Mouse (Mus musculus) urinary bladder, adult 2 months (tissue): Measurements from ENCODE around the gene Stil. TPM values are rescaled to one million over a fixed set of nuclear protein-coding genes. Genes with fewer than 3 reads are reported as not detected.

Experiments used
- DNase-seq: peaks from one replicate; pipeline ENCODE4 v3.0.0; 2022; ENCODE audit warnings: low spot score
- polyA plus RNA-seq: library from polyadenylated mRNA; depleted of rRNA; stranded (reverse); fragments of >200 nt; gene quantifications from 2 replicates; pipeline ENCODE4 v1.2.3, GENCODE M21; 2012

Stil gene
- polyA plus RNA-seq, 1 experiment = 0.52 TPM

DNA sequence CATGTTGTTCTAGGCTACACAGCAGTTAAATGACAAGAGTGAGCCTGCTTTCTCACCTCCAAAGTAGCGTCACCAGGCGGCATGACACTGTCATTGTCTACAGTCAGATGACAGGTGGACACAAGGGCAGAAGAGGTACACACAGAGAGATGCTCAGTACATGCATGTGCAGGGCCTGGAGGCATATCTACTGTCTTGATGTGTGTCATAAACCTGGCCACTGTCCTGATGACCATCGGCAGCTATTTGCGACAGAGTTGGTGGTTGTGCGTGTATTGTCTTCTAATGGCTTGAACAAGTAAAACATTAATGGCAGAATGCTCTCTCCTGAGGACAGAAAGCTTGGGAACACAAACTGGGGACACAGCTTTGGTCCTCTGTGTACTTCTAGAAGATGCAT is 51.3 kb downstream of the Stil start:
- DNase-seq = no peak

DNA sequence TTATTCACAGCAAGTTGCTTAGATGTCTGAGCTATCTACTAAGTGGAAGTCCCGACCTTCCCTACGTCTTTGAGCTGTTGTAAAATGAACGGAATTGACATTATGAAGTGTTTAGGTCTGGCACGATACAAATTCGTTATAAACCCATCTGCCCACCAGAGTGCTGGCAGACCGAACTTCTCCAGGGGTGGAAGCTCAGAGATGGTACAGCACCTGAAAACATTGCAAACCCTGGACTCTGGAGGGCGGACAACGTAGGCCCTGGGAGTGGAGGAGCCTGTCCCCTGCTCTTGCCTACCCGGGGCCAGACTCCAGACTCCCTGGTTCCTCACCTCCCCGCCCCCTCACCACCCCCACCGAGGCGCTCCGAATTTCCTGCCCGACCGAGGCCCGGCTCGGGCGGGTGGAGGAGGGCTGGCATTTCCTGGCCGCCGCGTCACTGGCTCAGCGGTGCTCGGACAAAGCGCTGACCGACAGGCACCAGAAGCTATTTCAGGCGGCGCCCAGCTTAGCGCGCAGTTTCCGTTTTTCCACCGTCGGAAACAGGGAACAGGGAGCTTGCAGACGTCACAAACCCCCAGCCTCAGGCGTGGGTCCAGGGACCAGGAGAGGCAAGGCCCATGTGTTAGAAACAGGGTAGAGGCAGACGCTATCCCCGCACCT is 52.5 kb downstream of the Stil start:
- no peak for DNase-seq

DNA sequence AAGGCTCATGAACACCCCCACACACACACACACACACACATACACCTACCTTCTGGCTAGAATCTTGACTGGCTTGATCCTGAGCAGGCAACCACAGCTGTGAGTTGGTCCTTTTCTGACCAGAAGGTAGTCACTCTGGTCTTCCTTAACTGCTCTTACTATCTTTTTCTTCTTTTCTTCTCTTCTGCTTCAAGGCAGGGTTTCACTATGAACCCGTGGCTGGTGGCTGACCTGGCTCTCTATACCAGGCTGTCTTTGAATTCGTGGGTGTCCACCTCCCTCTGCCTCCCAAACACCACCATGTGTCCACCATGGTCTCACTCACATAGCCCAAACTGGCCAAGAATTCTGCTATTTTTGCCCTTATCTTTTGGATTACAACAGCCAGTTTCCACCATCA is 55.1 kb downstream of the Stil start:
- DNase-seq = no peak

DNA sequence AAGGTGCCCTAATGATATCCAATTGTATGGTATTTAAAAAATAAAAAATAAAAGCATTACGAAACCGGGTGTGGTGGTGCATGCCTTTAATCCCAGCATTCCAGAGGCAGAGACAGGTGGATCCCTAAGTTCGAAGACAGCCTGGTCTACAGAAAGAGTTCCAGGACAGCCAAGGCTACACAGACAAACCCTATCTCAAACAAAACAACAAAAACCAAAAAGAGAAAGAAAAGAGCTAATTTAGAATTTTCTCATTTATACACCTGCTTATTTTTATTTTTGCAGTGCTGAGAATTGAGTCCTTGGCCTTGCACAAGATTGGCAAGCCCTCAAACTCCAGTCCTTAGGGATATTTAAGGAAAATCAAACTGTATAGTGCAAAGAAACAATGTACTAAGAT is 55.7 kb downstream of the Stil start:
- no peak for DNase-seq

DNA sequence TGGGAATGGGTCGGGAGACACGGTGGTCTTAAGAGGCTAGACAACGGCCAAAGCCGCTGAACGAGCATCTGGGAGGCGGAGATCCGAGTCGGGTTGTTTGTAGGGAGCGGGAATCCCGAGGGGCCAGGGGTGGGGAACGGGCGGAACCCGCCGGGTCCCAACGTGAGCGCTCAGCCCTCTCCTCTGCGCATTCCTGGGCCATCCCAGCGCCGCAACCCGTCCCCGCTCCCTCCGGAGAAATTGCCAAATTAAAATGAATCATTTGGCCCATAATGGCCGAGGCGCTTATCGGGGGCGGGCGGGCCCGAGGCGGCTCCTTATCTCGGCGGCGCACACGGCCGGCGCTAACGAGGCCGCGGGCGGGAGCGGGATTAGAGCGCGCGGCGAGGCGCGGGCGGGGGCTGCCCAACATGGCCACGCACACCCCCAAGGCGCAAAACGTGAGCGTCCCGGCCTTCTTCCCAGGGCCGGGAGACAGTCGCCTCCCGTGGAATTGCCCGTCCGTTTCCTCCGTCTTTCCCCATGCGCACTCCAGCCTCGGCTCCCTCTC is 56.5 kb downstream of the Stil start, which contains the start of gene Tal1:
Tal1 (plus strand) TSS at position 56 of the 550 bp plus-strand sequence.
- no peak for DNase-seq

DNA sequence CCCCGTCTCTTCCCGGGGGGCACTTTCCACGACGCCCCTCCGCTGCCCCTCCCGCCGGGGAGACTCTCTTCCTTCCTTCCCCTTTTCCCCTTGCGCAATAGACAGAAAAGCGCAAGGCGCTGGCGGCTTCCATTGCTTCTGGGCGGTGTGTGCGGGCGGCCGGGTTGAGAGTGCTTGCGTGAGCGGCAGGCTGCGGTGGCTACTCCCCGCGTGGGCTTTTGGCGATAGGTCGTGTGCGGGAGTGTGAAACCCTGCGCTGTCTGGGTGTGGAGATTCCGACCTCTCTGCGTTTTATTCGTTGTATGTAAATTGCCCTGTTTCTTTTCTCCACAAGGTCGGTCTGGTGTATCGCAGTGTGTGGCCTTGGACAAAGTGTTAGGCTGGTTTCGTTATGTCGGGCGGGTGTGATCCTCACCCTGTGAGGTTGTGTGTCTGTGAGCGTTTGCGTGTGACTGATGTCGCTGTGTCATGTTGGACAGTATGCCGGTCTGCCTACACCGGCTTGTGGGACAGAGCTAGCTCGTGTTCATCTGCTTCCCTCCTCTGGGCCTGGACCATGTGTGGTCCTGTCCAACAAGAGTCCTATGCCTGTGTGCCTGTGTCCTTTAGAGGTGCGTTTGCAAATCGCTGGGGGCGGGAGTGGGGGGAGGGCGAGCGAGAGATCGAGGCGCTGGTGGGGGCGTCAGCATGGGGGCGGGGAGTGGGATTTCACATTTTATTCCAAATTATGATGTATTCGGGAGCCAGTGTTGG is 57.1 kb downstream of the Stil start:
- DNase-seq = peak; percentile 44

DNA sequence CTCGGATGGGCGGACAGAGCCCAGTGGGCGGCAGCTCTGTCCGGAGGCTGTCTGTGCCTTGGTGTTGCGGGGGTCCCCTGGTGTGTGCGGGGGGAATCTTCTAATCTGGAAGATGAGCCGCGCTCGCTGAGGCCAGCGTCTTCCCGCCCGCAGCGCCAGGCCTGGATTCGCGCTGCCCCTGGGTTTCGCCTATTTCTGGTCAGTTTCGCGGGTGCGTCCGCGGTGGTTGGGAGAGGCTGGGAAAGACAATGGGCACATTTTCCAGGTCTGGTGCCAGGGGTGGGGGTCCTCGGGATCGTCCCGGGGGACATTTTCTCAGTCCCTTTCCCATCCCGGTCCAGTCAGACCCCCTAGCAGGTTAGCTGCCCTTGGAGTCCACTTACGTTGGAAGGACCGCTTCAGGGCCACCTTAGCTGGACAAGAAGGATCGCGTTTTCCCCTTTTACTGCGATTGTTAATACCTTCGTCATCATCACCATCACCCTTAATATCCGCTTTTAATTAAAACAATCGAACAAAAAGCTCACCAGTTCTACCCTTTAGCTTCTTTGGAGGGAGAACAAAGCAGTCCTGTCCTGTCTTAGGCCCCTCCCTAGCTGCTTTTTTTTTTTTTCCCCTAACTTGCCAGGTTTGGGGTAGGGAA is 57.8 kb downstream of the Stil start:
- DNase-seq = no peak

DNA sequence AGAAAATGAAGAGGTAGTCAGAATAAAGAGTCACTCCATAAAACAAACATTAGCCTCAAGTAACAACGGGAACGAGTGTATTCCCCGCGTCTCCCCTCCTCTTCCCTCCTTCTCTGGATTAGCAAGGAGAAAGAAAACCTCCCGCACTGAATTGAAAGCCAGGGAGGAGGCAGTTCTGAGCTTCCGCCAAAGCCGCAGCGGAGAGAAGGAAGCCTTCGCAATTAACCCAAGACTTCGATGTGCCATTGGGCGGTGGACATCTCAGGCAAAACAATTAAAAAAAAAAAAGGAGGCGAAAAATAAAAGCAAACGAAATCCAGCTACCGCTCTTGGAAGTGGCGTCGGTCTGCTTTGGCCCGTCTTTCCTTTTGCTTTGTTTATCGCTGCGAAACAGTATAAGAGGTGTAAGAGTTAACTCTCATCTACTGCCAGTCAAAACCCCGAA is 58.4 kb downstream of the Stil start:
- no peak for DNase-seq

DNA sequence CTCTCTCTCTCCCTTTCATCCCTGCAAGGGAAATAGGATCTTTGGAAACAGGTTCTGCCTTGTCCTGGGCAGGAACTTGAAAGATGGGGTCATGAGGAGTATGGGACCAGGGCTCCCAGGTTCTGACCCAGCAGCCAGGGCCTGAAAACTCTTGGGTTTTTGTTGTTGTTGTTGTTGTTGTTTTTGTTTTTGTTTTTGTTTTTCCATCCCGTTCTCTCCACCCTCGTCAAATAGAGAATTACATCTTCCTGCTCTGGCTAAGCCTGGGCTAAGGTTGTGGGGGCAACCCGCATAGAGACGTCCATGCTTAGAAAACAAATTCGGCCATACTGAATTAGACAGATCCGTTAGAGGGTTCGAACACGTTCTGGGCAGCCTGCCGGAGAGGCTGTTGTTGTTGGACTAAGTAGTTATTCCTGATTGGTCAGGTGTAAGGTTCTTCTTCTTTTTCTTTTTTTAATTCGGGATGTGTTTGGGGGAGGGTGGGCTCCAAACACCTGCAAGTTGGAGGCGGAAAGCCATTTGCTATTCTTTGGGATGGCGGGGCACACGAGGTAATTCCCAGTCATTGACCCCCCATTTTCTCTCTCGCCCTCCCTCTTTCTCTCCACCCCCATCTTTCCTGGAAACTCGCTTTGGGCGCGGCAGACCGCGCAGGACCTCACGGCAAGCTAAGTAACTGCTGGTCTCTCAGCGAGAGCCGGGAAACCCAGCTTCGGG is 59.1 kb downstream of the Stil start:
- DNase-seq = no peak

DNA sequence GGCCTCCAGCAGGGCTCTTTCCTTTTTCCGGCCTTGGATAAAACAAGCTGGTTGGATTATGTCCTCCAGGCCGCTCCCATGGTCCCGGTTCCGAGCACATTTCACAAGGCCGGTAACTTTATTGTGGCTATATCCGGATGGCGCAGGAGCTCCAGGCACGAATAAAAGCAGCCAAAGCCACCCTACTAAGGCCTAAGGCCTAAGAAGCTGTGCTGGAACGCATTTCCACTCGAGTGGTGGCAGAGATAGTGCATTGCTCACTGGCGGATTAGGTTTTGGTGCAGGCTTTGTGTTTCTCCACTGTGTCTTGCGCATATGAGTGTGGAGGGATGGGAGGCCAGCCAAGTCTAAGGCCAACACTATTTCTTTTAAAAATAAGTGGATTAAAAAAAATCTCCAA is 59.9 kb downstream of the Stil start:
- no peak for DNase-seq

DNA sequence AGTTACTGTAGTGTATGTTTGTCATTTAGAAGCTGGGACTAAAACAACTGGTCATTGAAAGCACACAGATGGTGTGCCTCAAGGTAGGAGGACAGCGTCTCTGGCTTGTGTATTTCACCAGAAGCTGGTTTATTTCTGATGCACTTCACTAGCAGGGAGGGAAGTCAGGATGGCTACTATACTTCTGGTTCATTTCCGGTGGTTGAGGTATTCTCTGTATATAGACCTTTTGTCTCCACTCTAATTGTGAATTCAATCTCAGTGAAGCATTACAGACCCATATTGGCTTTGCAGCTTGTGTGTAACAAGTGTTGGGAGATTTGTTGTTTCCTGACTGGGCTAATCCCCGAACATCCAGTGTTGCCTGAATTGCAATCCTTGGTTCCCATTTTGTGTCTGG is 60.8 kb downstream of the Stil start:
- DNase-seq = no peak

DNA sequence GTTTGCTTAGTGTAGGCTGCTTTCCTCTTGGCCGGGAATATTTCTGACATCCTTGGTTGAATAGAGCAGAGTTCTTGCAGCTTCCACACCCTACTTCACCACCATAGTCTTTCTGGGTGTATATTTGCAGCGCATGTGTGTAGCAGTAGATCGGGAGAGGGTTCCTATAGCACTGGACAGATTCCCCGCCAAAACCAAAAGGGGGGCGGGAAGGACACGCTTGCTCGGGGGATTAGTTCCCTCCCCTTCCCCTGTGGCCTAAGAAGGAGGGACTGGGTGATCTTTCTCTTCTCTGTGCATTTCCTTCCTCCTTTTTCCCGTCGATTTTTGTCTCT is 62.5 kb downstream of the Stil start:
- no peak for DNase-seq

DNA sequence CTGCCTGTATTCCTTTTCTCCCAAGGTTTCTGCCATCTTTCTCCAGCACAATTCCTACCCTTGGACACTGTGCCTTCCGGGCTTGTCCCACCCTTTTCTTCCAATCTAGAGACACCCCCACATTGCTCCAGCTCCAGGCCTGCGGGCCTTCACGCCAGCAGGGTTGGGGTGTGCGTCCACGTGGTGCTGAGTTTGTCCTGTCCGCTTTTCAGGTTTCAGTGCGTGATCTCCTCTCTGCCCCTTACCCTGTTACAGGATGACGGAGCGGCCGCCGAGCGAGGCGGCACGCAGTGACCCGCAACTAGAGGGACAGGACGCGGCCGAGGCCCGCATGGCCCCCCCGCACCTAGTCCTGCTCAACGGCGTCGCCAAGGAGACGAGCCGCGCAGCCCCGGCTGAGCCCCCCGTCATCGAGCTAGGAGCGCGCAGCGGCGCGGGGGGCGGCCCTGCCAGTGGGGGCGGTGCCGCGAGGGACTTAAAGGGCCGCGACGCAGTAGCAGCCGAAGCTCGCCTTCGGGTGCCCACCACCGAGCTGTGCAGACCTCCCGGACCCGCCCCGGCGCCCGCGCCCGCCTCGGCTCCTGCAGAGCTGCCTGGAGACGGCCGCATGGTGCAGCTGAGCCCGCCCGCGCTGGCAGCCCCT is 63.0 kb downstream of the Stil start:
- DNase-seq = no peak

DNA sequence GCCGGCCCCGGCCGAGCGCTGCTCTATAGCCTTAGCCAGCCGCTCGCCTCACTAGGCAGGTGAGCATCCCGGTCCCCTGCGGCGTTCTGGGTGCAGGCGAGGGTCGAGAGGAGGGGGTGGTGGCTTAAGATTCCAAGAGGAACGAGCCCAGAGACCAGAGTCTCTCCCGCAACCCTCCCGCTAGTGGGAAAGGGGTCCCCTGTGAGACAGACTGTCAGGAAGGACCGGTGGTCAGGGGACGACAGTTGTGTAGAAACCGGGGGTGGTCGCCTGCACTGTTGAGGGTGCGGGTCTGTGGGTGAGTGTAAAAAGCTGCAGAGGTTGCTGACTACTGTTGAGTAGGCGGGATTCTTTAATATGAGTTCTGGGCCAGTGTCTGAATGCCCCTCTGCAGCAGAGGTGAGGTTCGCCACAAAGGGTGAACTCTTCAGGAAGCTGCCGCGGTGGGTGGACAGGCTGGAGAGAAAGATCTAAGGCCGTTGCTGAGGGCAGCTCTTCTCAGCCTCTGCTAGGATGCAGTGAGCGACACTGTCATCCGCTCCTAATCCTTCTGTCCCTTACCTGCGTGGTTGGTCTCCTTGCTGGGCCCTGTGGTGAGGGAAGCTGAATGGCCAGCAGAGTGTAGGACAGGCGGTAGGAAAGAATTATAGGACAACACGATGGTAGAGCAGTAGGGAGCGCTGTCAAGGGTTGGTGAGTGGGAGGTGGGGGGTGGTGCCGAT is 63.7 kb downstream of the Stil start:
- no peak for DNase-seq

DNA sequence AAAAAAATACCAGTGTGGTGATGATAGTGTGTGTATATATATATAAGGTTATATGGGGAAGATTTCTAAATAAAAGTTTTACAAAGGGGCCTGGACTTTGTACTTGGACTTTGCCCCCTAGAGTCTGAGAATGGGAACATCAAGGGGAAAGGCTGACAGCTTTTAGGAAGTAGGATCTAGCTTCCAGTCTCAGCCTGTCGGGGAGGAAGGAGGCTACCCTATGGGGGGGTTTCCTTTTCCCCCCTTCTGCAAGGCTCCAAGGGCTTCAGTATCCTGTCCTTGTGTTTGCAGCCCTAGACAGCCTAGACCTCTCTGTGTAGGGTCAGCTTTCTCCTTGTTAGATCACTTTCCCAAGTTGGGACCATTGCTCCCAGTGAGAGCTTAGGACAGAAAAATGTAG is 71.7 kb downstream of the Stil start:
- no peak for DNase-seq

DNA sequence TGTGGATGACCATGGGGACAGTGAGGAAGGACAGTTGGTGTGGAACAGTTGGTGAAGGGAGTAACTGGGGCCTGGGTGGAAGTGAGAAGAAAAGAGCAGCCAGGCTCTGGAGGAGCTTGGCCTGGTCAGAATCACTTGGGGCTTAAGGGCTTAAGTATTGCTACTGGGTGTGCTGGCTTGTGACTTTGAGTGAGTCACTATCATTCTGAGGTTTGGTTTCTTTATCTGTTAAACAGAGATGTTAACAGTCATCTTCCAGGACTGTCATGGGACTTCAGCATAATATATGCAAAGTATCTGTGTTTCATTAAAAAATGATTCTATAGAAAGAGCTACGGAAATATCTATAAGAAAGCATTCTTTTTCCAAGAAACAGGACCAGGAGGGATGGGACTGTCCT is 74.8 kb downstream of the Stil start:
- DNase-seq = no peak

DNA sequence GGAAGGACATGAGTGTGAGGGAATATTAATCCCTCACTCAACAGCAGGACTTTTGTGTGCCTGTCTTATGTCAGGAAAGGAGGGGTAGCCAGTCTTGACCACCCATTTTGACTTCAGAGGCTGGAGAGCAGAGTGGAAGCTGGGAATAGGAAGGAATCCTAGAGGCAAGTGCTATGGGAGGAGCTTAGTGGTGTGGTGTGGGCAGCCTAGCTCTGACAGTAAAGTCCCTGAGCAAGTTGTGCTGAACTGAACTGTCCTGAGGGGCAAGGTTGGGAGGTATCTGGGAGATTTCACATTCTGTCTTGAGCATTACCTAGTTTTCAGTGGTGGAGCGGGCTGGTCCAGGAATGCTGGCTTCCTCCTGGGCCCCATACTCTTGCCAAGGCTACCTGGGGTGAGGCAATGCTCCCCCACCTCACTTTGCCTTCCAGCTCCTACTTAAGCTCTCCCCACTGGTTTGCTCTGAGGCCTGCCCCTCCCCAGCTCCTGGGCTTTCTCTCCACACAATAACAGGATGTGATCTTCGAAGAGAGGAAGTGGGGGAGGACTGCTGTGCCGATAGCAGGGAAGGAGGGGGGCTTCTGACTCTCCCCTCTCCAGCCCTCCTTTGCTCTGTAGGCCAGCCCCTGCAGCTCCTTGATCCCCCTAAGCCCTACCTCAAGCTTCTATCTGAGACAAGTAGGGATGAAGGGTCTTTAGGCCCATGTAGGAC is 75.4 kb downstream of the Stil start:
- no peak for DNase-seq

DNA sequence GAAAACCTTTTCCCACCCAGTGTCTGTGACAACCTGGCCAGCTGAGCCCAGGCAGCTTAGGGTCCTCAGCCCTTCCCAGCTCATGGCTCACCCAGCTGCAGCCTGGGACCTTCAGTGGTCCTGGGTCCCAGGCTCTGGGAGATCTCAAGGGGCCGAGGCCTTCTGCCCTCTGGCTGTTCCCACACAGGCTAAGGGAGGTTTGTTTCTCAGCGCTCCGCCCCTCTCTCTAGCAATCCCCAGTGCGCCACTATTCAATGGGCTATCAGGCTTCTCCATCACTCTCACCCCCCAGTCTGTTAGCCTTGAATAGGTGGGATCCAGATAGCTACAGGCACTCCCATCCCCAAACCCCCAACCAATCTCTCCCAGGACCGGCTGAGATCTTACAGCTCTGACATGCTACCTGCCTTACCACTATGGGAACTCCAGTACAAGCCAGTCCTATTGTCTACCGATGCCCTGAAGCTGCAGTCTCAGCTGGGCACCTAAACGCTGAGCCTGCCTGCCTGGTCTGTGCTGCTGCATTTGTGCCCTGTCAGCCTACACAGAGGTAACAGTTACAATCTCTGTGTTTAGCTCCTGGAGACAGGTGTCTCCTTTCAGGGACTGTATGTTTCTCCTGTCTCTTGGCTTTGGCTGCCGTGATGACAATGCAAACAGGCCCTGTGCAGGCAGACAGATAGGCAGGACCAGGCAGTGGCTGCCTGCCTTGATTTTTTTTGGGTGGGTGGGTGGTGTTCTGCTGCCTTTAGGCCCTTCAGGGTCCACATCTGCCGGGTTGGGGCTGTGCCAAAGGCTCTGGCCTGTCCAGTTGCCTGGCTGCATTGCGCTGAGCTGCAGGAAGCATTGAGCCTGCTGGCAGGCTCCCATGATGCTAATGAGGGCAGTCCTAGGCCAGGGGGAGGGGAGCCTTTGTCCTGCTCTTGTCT is 79.2 kb downstream of the Stil start:
- no peak for DNase-seq

DNA sequence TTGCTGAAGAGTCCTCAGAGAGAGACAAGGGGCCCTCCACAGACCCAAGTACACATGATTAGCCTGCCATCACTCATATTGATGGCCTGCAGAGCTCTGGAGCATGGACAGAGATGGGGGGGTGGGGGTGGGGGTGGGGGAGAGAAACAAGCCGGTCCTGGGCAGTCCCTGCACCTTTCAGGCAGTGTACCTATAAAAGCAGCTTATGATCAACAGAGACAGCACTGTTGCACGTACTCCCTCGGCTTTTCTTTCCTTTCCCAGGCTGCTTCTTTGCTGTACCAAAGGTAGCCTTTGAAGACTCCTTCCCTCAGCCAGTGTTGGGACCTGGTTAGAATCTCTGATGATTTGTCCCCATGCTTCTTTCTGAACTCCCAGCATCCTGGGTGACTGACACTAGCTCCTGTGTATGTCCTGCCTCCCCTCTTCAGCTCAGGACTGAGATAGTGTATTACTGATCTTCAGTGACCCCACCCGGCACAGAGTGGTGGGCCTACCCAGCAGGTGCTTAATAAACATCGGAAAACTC is 79.9 kb downstream of the Stil start:
- DNase-seq = no peak
